Mouse (Mus musculus) embryonic facial prominence, embryonic 14.5 days (tissue): ENCODE data around the gene Cdk2ap1. TPM values are rescaled to one million over a fixed set of nuclear protein-coding genes. Genes with fewer than 3 reads are reported as not detected.
A peak's percentile ranks its signal among the peaks of the same experiment; 100 is the strongest.

Experiments
- ATAC-seq: fragments of 200-750 bp; cut with Nextera tagmentation; 2 replicates; pipeline ENCODE4 v1.8.0; 2017; ENCODE audit warnings: low read depth, moderate number of reproducible peaks, moderate TSS enrichment
- DNase-seq: peaks from one replicate; pipeline ENCODE4 v3.0.0-alpha.2; 2015; ENCODE audit warnings: low spot score
- H3K27ac ChIP-seq: fragments of 300-500 bp; sonication (generic); replicated peaks from 2 replicates; pipeline ENCODE4 v1.5.1; 2014; ENCODE audit warnings: low read depth, mild to moderate bottlenecking, low read length, moderate library complexity
- H3K27me3 ChIP-seq: fragments of 300-500 bp; sonication (generic); replicated peaks from 2 replicates; pipeline ENCODE4 v1.6.1; 2014; ENCODE audit warnings: low read length; ENCODE audit not compliant: control insufficient read depth, insufficient read depth
- H3K36me3 ChIP-seq: fragments of 300-500 bp; sonication (generic); 2 replicates; pipeline ENCODE4 v1.6.1; 2014; ENCODE audit warnings: low read length, mixed read lengths; ENCODE audit not compliant: control insufficient read depth, insufficient read depth
- H3K4me1 ChIP-seq: fragments of 300-500 bp; sonication (generic); 2 replicates; pipeline ENCODE4 v1.6.1; 2014; ENCODE audit warnings: antibody characterized with exemption, low read length; ENCODE audit not compliant: control insufficient read depth, insufficient read depth
- H3K4me2 ChIP-seq: fragments of 300-500 bp; sonication (generic); 2 replicates; pipeline ENCODE4 v1.6.1; 2014; ENCODE audit warnings: low read depth, mild to moderate bottlenecking, low read length, moderate library complexity, mixed read lengths
- H3K4me3 ChIP-seq: fragments of 300-500 bp; sonication (generic); 2 replicates; pipeline ENCODE4 v1.5.1; 2014; ENCODE audit warnings: low read depth, mild to moderate bottlenecking, low read length
- H3K9ac ChIP-seq: fragments of 300-500 bp; sonication (generic); 2 replicates; pipeline ENCODE4 v1.6.1; 2014; ENCODE audit warnings: low read depth, mild to moderate bottlenecking, low read length, moderate library complexity, mixed read lengths
- H3K9me3 ChIP-seq: fragments of 300-500 bp; sonication (generic); 2 replicates; pipeline ENCODE4 v1.6.1; 2016; ENCODE audit warnings: low read length; ENCODE audit not compliant: control insufficient read depth
- WGBS: fragments of 180-500 bp; shearing (Covaris S2); extraction: QIAGEN DNeasy Blood & Tissue Kit; methylation state at CpG from one replicate; pipeline ENCODE4 v1.1.7; 2014; 5-methylcytosine and 5-hydroxymethylcytosine counted together
- polyA plus RNA-seq: library from polyadenylated mRNA; unstranded; fragments of >200 nt; fragmentation: Nextera tagmentation; extraction: Ambion mirVana; gene quantifications from 2 replicates; pipeline ENCODE4 v1.2.1, GENCODE M21; 2014

Gene Cdk2ap1
- polyA plus RNA-seq, 1 experiment from 2014 or later, result 69.7 TPM

DNA sequence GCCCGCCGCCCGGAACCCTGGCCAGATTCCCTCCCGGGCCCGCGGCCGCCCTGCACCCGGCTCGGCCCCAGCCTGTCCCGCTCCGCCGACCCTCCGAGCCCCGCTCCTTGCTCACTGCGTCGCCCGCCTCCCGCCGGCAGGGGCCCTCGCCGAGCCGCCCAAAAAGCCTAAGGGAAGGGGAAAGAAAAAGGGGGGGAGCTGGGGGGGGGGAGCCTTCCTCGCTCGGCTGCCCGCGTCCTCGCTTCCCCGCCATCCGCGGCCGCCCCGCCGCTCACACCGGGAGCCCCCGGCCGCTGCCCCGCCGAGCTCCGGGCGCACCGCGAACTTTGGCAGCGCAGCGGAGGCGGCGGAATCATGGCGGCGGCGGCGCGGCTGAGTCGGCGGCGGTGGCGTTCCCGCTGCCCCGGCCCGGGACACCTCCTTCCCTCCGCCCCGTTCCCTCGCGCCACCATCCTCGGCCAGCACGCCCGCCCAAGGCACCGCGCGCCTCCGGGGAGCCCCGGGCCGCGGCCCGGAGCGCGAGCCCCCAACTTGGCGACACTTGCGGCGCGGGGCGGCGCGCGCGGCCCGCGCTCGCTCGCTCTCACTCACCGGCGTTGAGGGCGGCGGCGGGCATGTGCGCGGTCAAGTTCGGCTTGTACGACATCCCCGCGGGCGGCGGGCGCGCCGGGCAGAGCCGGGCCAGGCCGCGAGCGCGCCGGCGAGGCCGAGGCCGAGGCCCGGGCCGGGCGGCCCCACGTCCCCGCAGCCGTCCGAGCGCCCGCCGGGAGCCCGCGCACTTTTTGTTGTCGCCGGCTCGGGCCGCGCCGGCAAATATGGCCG is 8.9 kb downstream of the Cdk2ap1 start:
- H3K27ac ChIP-seq, result peak overlapping the region; percentile 99
- DNase-seq, result peak; percentile 68
- 0 out of 2 replicates have a peak, but pooled peaks have one; percentile 0 for ATAC-seq

GRCm38 (mm10) chr5:124353011-124353725 is 9.7 kb downstream of the Cdk2ap1 start:
- H3K4me2 ChIP-seq, result peak overlapping the region; percentile 63
- 0% methylated on average over 23 of the region's 32 CpGs for WGBS
- peak overlapping the region; percentile 99 for H3K27ac ChIP-seq
- H3K9ac ChIP-seq, result peak overlapping the region; percentile 100
- ATAC-seq, result no peak
- H3K4me3 ChIP-seq, result peak overlapping the region; percentile 93
- H3K4me1 ChIP-seq, result peaks cover 17% of the 10 kb centered on the region
- peak; percentile 39 for DNase-seq
- peaks cover 18% of the 10 kb centered on the region for H3K36me3 ChIP-seq
- H3K9me3 ChIP-seq, result no peaks in the 10 kb centered on the region
- no peaks in the 10 kb centered on the region for H3K27me3 ChIP-seq

More for the DNA sequence above, 8.9 kb downstream of the Cdk2ap1 start:
- Histone ChIP-seq H3K4me3 (peak overlapping the region; percentile 93), H3K4me2 (peak overlapping the region; percentile 63), H3K9me3 (no peaks in the 10 kb centered on the region), H3K27me3 (no peaks in the 10 kb centered on the region), H3K9ac (peak overlapping the region; percentile 100), H3K36me3 (peaks cover 11% of the 10 kb centered on the region), H3K4me1 (peaks cover 17% of the 10 kb centered on the region)
- 2% methylated on average over 17 of the region's 132 CpGs for WGBS

- under 1% methylated on average over 21 of the region's 30 CpGs for WGBS
Measured at GRCm38 (mm10) chr5:124352141-124352920, 10.6 kb downstream of the Cdk2ap1 start.

GRCm38 (mm10) chr5:124351604-124352003 is 11.3 kb downstream of the Cdk2ap1 start:
- Histone ChIP-seq H3K9me3 (no peaks in the 10 kb centered on the region), H3K27ac (peak overlapping the region; percentile 99), H3K9ac (peak overlapping the region; percentile 100), H3K4me2 (peak overlapping the region; percentile 63), H3K36me3 (peaks cover 27% of the 10 kb centered on the region), H3K27me3 (no peaks in the 10 kb centered on the region), H3K4me3 (peak overlapping the region; percentile 93), H3K4me1 (peaks cover 17% of the 10 kb centered on the region)
- DNase-seq (no peak), ATAC-seq (no peak)
- 38% methylated on average over 3 of the region's 3 CpGs for WGBS

More at GRCm38 (mm10) chr5:124352141-124352920, 10.6 kb downstream of the Cdk2ap1 start:
- ATAC-seq, result peak; percentile 92
- Histone ChIP-seq H3K27ac (peak overlapping the region; percentile 99), H3K9ac (peak overlapping the region; percentile 100), H3K4me2 (peak overlapping the region; percentile 63), H3K36me3 (peaks cover 22% of the 10 kb centered on the region), H3K4me3 (peak overlapping the region; percentile 93), H3K27me3 (no peaks in the 10 kb centered on the region), H3K9me3 (no peaks in the 10 kb centered on the region), H3K4me1 (peaks cover 17% of the 10 kb centered on the region)
- peak; percentile 93 for DNase-seq

DNA sequence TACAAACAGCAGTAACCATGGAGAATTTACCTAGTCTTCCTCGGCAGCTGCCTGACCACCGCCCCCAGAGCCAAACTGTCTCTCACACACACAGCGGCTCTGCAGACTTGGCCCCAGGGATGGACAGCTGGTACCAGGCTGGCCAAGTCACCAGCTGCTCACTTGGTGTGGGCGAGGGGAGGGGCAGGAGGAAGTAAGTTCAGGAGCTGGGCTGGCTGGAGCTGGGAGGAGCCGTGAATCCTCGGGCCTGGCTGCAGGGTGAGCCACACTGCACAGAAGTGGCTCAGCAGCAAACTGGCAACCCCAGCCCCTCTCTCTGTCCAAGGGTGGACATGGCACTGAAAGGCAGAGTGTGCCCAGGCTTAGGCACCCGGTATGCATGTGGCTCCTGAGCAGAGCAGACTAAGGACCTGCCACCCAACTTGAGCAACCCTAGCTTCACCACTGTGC is 11.7 kb downstream of the Cdk2ap1 start:
- Histone ChIP-seq H3K9ac (peak overlapping the region; percentile 100), H3K27me3 (no peaks in the 10 kb centered on the region), H3K36me3 (peaks cover 32% of the 10 kb centered on the region), H3K4me2 (peak overlapping the region; percentile 63), H3K9me3 (no peaks in the 10 kb centered on the region), H3K4me3 (peak overlapping the region; percentile 93), H3K27ac (peak overlapping the region; percentile 99), H3K4me1 (peaks cover 17% of the 10 kb centered on the region)
- 25% methylated on average over 7 of the region's 7 CpGs for WGBS
- peak; percentile 90 for DNase-seq
- ATAC-seq, result peak; percentile 55

DNA sequence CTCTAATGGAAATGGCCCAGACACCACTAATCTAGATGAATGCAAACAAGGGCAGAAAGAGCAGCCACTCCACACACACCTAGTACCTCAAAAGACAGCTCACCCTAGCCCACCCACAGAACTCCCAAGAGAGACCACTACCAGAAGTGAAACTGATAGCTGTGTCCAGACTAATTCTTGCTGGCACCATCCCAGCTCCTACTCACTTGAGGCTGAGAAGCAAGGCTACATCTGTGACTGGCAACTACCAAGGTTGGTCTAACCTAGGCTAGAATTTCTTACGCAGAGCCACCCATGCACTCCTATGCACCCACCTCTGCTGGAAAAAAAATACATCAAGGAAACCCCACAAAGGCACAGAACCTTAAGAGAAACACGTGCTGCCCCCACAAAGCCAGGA is 12.5 kb downstream of the Cdk2ap1 start:
- H3K4me3 ChIP-seq, result no peak overlapping the region
- DNase-seq, result peak; percentile 41

DNA sequence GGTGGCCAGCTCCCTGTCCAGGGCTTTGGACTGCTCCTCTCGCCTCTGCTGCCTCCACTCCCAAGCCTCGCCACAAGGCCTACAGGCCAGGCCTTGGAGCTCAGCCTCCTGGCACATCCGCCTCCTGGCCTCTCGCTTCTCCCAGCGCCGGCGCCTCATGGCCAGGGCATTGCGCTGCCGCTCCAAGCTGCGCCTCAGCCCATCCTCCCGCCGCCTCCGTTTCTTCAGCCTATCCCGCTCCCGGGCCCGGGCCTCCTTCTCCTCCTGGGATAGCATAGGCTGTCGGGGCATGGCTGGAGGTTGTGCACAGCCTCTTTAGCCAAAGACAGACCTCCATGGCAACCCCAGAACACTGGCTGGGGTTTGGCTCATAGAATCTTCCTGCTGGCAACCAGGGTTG is 13.7 kb downstream of the Cdk2ap1 start:
- no peak overlapping the region for H3K4me3 ChIP-seq
- no peaks in the 10 kb centered on the region for H3K9me3 ChIP-seq
- DNase-seq (no peak), ATAC-seq (no peak)
- H3K27me3 ChIP-seq, result no peaks in the 10 kb centered on the region
- H3K36me3 ChIP-seq, result peaks cover 46% of the 10 kb centered on the region
- no peak overlapping the region for H3K4me2 ChIP-seq
- no peak overlapping the region for H3K9ac ChIP-seq
- no peak overlapping the region for H3K27ac ChIP-seq
- WGBS, result 92% methylated on average over 17 of the region's 17 CpGs
- peaks cover 17% of the 10 kb centered on the region for H3K4me1 ChIP-seq

More for the DNA sequence above, 12.5 kb downstream of the Cdk2ap1 start:
- Histone ChIP-seq H3K36me3 (peaks cover 35% of the 10 kb centered on the region), H3K27me3 (no peaks in the 10 kb centered on the region), H3K27ac (peak overlapping the region; percentile 99), H3K9me3 (no peaks in the 10 kb centered on the region), H3K4me1 (peaks cover 17% of the 10 kb centered on the region), H3K9ac (peak overlapping the region; percentile 100; the same call in 1 of the 2 replicates), H3K4me2 (peak overlapping the region; percentile 63)
- WGBS, result 83% methylated on average over 2 of the region's 2 CpGs
- ATAC-seq, result no peak

- 73% methylated on average over 8 of the region's 8 CpGs for WGBS
Measured at GRCm38 (mm10) chr5:124342897-124343296, 20.0 kb downstream of the Cdk2ap1 start.

More at GRCm38 (mm10) chr5:124342897-124343296, 20.0 kb downstream of the Cdk2ap1 start:
- peaks cover 32% of the 10 kb centered on the region for H3K36me3 ChIP-seq
- no peak for DNase-seq
- no peak overlapping the region for H3K27ac ChIP-seq
- H3K27me3 ChIP-seq, result no peaks in the 10 kb centered on the region
- no peak overlapping the region for H3K9ac ChIP-seq
- H3K4me3 ChIP-seq, result no peak overlapping the region
- H3K4me1 ChIP-seq, result no peaks in the 10 kb centered on the region; the same call in 1 of the 2 replicates
- no peaks in the 10 kb centered on the region for H3K9me3 ChIP-seq
- H3K4me2 ChIP-seq, result no peak overlapping the region
- no peak for ATAC-seq
